Mouse (Mus musculus) kidney, postnatal 0 days (tissue): ENCODE data around the gene Arl3. TPM values are rescaled to one million over a fixed set of nuclear protein-coding genes. Genes with fewer than 3 reads are reported as not detected.
A peak's percentile ranks its signal among the peaks of the same experiment; 100 is the strongest.

Experiments
- ATAC-seq: fragments of 200-750 bp; cut with Nextera tagmentation; replicated peaks from 2 replicates; pipeline ENCODE4 v1.8.0; 2017; ENCODE audit warnings: low read depth, moderate number of reproducible peaks, moderate TSS enrichment, moderate library complexity; ENCODE audit not compliant: low FRiP score
- DNase-seq: peaks from one replicate; pipeline ENCODE4 v3.0.0-alpha.2; 2016; ENCODE audit warnings: low spot score
- H3K27ac ChIP-seq: fragments of 300-500 bp; sonication (generic); 2 replicates; pipeline ENCODE4 v1.5.1; 2014; ENCODE audit warnings: mild to moderate bottlenecking
- H3K27me3 ChIP-seq: fragments of 300-500 bp; sonication (generic); 2 replicates; pipeline ENCODE4 v1.6.1; 2014; ENCODE audit warnings: low read length, mixed read lengths; ENCODE audit not compliant: insufficient read depth
- H3K36me3 ChIP-seq: fragments of 300-500 bp; sonication (generic); 2 replicates; pipeline ENCODE4 v1.6.1; 2014; ENCODE audit warnings: low read length, mixed read lengths; ENCODE audit not compliant: insufficient read depth
- H3K4me1 ChIP-seq: fragments of 300-500 bp; sonication (generic); replicated peaks from 2 replicates; pipeline ENCODE4 v1.6.1; 2014; ENCODE audit warnings: antibody characterized with exemption, low read length, mixed read lengths; ENCODE audit not compliant: insufficient read depth
- H3K4me2 ChIP-seq: fragments of 300-500 bp; sonication (generic); 2 replicates; pipeline ENCODE4 v1.6.1; 2014; ENCODE audit warnings: mild to moderate bottlenecking, low read length, moderate library complexity, mixed read lengths
- H3K4me3 ChIP-seq: fragments of 300-500 bp; sonication (generic); replicated peaks from 2 replicates; pipeline ENCODE4 v1.5.1; 2014; ENCODE audit warnings: low read depth, low read length
- H3K9ac ChIP-seq: fragments of 300-500 bp; sonication (generic); 2 replicates; pipeline ENCODE4 v1.6.1; 2014; ENCODE audit warnings: low read depth, low read length
- H3K9me3 ChIP-seq: fragments of 300-500 bp; sonication (generic); replicated peaks from 2 replicates; pipeline ENCODE4 v1.6.1; 2016; ENCODE audit warnings: low read length, inconsistent platforms, mixed read lengths
- CTCF ChIP-seq: IDR thresholded peaks from 2 replicates; pipeline ENCODE4 v1.5.1; 2016; ENCODE audit warnings: antibody characterized with exemption, low read depth, mild to moderate bottlenecking, moderate library complexity
- WGBS: fragments of 180-500 bp; shearing (Covaris S2); extraction: QIAGEN DNeasy Blood & Tissue Kit; methylation state at CpG from one replicate; pipeline ENCODE4 v1.1.7; 2014; 5-methylcytosine and 5-hydroxymethylcytosine counted together
- polyA plus RNA-seq: library from polyadenylated mRNA; unstranded; fragments of >200 nt; fragmentation: Nextera tagmentation; extraction: Ambion mirVana; gene quantifications from 2 replicates; pipeline ENCODE4 v1.2.1, GENCODE M21; 2015

Arl3 gene
- polyA plus RNA-seq, 1 experiment from 2014 or later, result 96.6 TPM

GRCm38 (mm10) chr19:46509736-46510135, 63.3 kb downstream of the Arl3 start:
- Histone ChIP-seq H3K36me3 (peaks cover 56% of the 10 kb centered on the region), H3K4me2 (no peak overlapping the region), H3K4me3 (no peak overlapping the region), H3K4me1 (peaks cover 58% of the 10 kb centered on the region), H3K27ac (peak overlapping the region; percentile 48), H3K9me3 (no peaks in the 10 kb centered on the region), H3K9ac (no peak overlapping the region), H3K27me3 (no peaks in the 10 kb centered on the region)
- no peak for ATAC-seq
- TF ChIP-seq CTCF, result no peak
- no peak for DNase-seq
- 47% methylated on average over 4 of the region's 4 CpGs for WGBS

- H3K9me3 ChIP-seq, result no peaks in the 10 kb centered on the region
- no peak for DNase-seq
- ATAC-seq, result no peak; the same call in 1 of the 2 replicates
- H3K4me3 ChIP-seq, result no peak overlapping the region
- H3K4me1 ChIP-seq, result peaks cover 59% of the 10 kb centered on the region
- peaks cover 51% of the 10 kb centered on the region for H3K36me3 ChIP-seq
- 46% methylated on average over 3 of the region's 3 CpGs for WGBS
- H3K27me3 ChIP-seq, result no peaks in the 10 kb centered on the region
- peak overlapping the region; percentile 40; the same call in 1 of the 2 replicates for H3K9ac ChIP-seq
- TF ChIP-seq CTCF, result no peak
- peak overlapping the region; percentile 91; the same call in 1 of the 2 replicates for H3K4me2 ChIP-seq
- peak overlapping the region; percentile 84 for H3K27ac ChIP-seq
These were observed 63.8 kb downstream of the Arl3 start for GRCm38 (mm10) chr19:46509202-46509601.

- Histone ChIP-seq H3K9ac (peak overlapping the region; percentile 40; the same call in 1 of the 2 replicates), H3K27ac (peak overlapping the region; percentile 84), H3K36me3 (peaks cover 46% of the 10 kb centered on the region), H3K4me1 (peaks cover 59% of the 10 kb centered on the region), H3K4me3 (no peak overlapping the region), H3K4me2 (peak overlapping the region; percentile 91), H3K27me3 (no peaks in the 10 kb centered on the region), H3K9me3 (no peaks in the 10 kb centered on the region)
- DNase-seq, result no peak
- WGBS, result 28% methylated on average over 3 of the region's 3 CpGs
- ATAC-seq, result no peak
- no peak for TF ChIP-seq CTCF
These were observed 64.3 kb downstream of the Arl3 start for GRCm38 (mm10) chr19:46508738-46509137.

- Histone ChIP-seq H3K27me3 (no peaks in the 10 kb centered on the region), H3K4me2 (peak overlapping the region; percentile 91), H3K4me1 (peaks cover 59% of the 10 kb centered on the region), H3K9ac (peak overlapping the region; percentile 99), H3K9me3 (no peaks in the 10 kb centered on the region), H3K27ac (peak overlapping the region; percentile 84), H3K4me3 (no peak overlapping the region), H3K36me3 (peaks cover 38% of the 10 kb centered on the region)
- WGBS, result 17% methylated on average over 1 of the region's 1 CpGs
- DNase-seq (peak; percentile 41), ATAC-seq (peak; percentile 48; the same call in 1 of the 2 replicates)
- no peak for TF ChIP-seq CTCF
These were observed 65.2 kb downstream of the Arl3 start for GRCm38 (mm10) chr19:46507806-46508205.

GRCm38 (mm10) chr19:46507181-46507581, 65.8 kb downstream of the Arl3 start:
- Histone ChIP-seq H3K4me1 (peaks cover 59% of the 10 kb centered on the region), H3K9me3 (no peaks in the 10 kb centered on the region), H3K4me3 (no peak overlapping the region), H3K27ac (peak overlapping the region; percentile 84), H3K36me3 (peaks cover 31% of the 10 kb centered on the region), H3K9ac (peak overlapping the region; percentile 99), H3K4me2 (peak overlapping the region; percentile 91), H3K27me3 (no peaks in the 10 kb centered on the region)
- TF ChIP-seq CTCF, result no peak
- DNase-seq, result no peak
- 59% methylated on average over 8 of the region's 8 CpGs for WGBS
- ATAC-seq, result no peak

GRCm38 (mm10) chr19:46506372-46506717, 66.7 kb downstream of the Arl3 start:
- no peak for ATAC-seq
- 35% methylated on average over 3 of the region's 3 CpGs for WGBS
- Histone ChIP-seq H3K9ac (peak overlapping the region; percentile 99), H3K27me3 (no peaks in the 10 kb centered on the region), H3K36me3 (peaks cover 26% of the 10 kb centered on the region), H3K4me1 (peaks cover 59% of the 10 kb centered on the region), H3K27ac (peak overlapping the region; percentile 84), H3K4me3 (peak overlapping the region; percentile 3; the same call in 1 of the 2 replicates), H3K9me3 (no peaks in the 10 kb centered on the region), H3K4me2 (peak overlapping the region; percentile 91)
- DNase-seq, result no peak
- TF ChIP-seq CTCF, result no peak
